Mouse (Mus musculus): ENCODE measurements around the gene Vti1a.

Gene Vti1a

GRCm38 (mm10) chr19:55313649-55314048 is 2.4 kb upstream of the Vti1a start:
- no peak for DNase-seq (ENCODE audit: low spot score in 2 of 2)

GRCm38 (mm10) chr19:55315452-55316108 is 515 bp upstream of the Vti1a start, which contains the start of gene Zdhhc6:
Gene Zdhhc6 (minus strand): TSS chr19:55316032.
- DNase-seq (ENCODE audit: low spot score in 2 of 2), result peak; percentile 36 to 76

- DNase-seq (ENCODE audit: low spot score in 2 of 2), result no peak
Measured at GRCm38 (mm10) chr19:55316901-55317300, 806 bp downstream of the Vti1a start.

- DNase-seq (ENCODE audit: low spot score in 2 of 2), result no peak
Measured at GRCm38 (mm10) chr19:55319036-55319435, 2.9 kb downstream of the Vti1a start.

- no peak for DNase-seq (ENCODE audit: low spot score in 2 of 2)
Measured at GRCm38 (mm10) chr19:55319521-55319920, 3.4 kb downstream of the Vti1a start.

- DNase-seq (ENCODE audit: low spot score in 2 of 2), result no peak
Measured at GRCm38 (mm10) chr19:55322604-55323003, 6.5 kb downstream of the Vti1a start.

GRCm38 (mm10) chr19:55327510-55327909 is 11.4 kb downstream of the Vti1a start:
- DNase-seq (ENCODE audit: low spot score in 2 of 2), result peak in 1 of 2 experiments; percentile 24

GRCm38 (mm10) chr19:55331776-55332175 is 15.7 kb downstream of the Vti1a start:
- DNase-seq (ENCODE audit: low spot score in 2 of 2), result no peak

GRCm38 (mm10) chr19:55332641-55333268 is 16.7 kb downstream of the Vti1a start:
- peak; percentile 19 to 81 for DNase-seq (ENCODE audit: low spot score in 2 of 2)

GRCm38 (mm10) chr19:55335881-55336280 is 19.8 kb downstream of the Vti1a start:
- no peak for DNase-seq (ENCODE audit: low spot score in 2 of 2)

GRCm38 (mm10) chr19:55336441-55336840 is 20.3 kb downstream of the Vti1a start:
- DNase-seq (ENCODE audit: low spot score in 2 of 2), result no peak

- no peak for DNase-seq (ENCODE audit: low spot score in 2 of 2)
Measured at GRCm38 (mm10) chr19:55337066-55337465, 21.0 kb downstream of the Vti1a start.

- no peak for DNase-seq (ENCODE audit: low spot score in 2 of 2)
Measured at GRCm38 (mm10) chr19:55337664-55338063, 21.6 kb downstream of the Vti1a start.

- DNase-seq (ENCODE audit: low spot score in 2 of 2), result no peak
Measured at GRCm38 (mm10) chr19:55340521-55340920, 24.4 kb downstream of the Vti1a start.

- no peak for DNase-seq (ENCODE audit: low spot score in 2 of 2)
Measured at GRCm38 (mm10) chr19:55341377-55341776, 25.3 kb downstream of the Vti1a start.

GRCm38 (mm10) chr19:55342423-55342822 is 26.3 kb downstream of the Vti1a start:
- DNase-seq (ENCODE audit: low spot score in 2 of 2), result no peak

GRCm38 (mm10) chr19:55343274-55343673 is 27.2 kb downstream of the Vti1a start:
- DNase-seq (ENCODE audit: low spot score in 2 of 2), result no peak

- DNase-seq (ENCODE audit: low spot score in 2 of 2), result no peak
Measured at GRCm38 (mm10) chr19:55348187-55348586, 32.1 kb downstream of the Vti1a start.

GRCm38 (mm10) chr19:55350673-55351378 is 34.7 kb downstream of the Vti1a start:
- DNase-seq (ENCODE audit: low spot score in 2 of 2), result no peak

GRCm38 (mm10) chr19:55362606-55363005 is 46.5 kb downstream of the Vti1a start:
- peak; percentile 35 to 63 for DNase-seq (ENCODE audit: low spot score in 2 of 2)

- no peak for DNase-seq (ENCODE audit: low spot score in 2 of 2)
Measured at GRCm38 (mm10) chr19:55369691-55370090, 53.6 kb downstream of the Vti1a start.

- DNase-seq (ENCODE audit: low spot score in 2 of 2), result no peak
Measured at GRCm38 (mm10) chr19:55376331-55376730, 60.2 kb downstream of the Vti1a start.

GRCm38 (mm10) chr19:55377465-55377864 is 61.4 kb downstream of the Vti1a start:
- DNase-seq (ENCODE audit: low spot score in 2 of 2), result no peak
